Mouse (Mus musculus): Measurements from ENCODE around the gene Cd79a. TPM values are rescaled to one million over a fixed set of nuclear protein-coding genes. Genes with fewer than 3 reads are reported as not detected.

The Cd79a gene
- polyA plus RNA-seq, 1 experiment from 2014 or later: 2.7 TPM

DNA sequence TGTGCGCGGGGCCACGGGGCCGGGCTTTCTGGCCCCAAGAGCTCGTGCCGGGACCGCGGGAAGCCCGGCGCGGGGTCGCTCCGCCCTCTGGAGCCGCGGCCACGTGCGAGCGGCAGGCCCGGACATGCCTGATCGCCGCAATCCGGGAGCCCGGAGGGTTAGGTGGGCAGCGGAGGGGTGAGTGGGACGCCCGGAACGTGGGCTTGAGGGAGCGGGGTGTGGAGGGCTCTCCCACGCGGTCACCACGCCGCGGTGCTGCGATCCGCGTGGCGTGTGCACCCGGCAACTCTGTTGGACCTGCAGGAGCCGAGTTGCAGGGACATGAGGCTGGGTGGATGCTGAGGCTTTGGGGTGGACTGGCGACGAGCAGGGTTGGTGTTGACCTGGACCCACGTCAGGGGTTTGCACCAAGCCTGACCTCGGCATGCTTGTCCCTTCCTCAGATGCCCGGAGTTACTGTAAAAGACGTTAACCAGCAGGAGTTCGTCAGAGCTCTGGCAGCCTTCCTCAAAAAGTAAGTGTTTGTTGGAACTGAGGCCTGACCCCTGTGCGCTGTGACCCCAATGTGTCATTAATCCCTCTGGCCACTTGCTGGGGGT, 12.4 kb upstream of the Cd79a start:
- Histone ChIP-seq H3K4me1 (replicated peaks; ENCODE audit: insufficient read depth, low read length) (peaks cover 15% of the 10 kb centered on the region; the same call in 1 of the 2 replicates), H3K27ac (peak overlapping the region; percentile 89), H3K9ac (ENCODE audit: low read depth, low read length) (peak overlapping the region; percentile 100), H3K9me3 (replicated peaks; ENCODE audit: low read length) (no peaks in the 10 kb centered on the region), H3K27me3 (ENCODE audit: insufficient read depth, low read length) (no peaks in the 10 kb centered on the region), H3K4me3 (replicated peaks; ENCODE audit: low read depth, low read length) (peak overlapping the region; percentile 99), H3K4me2 (ENCODE audit: low read length) (peak overlapping the region; percentile 83), H3K36me3 (ENCODE audit: insufficient read depth, low read length) (peaks cover 28% of the 10 kb centered on the region; the same call in 1 of the 2 replicates)
- 0% methylated on average over 47 of the region's 47 CpGs for WGBS
- DNase-seq (ENCODE audit: low spot score) (peak; percentile 58), ATAC-seq (replicated peaks; ENCODE audit: low FRiP score, low read depth) (peak; percentile 2; the same call in 1 of the 2 replicates)
- no peak for TF ChIP-seq CTCF (IDR thresholded peaks at IDR 0.05; ENCODE audit: low read depth)

DNA sequence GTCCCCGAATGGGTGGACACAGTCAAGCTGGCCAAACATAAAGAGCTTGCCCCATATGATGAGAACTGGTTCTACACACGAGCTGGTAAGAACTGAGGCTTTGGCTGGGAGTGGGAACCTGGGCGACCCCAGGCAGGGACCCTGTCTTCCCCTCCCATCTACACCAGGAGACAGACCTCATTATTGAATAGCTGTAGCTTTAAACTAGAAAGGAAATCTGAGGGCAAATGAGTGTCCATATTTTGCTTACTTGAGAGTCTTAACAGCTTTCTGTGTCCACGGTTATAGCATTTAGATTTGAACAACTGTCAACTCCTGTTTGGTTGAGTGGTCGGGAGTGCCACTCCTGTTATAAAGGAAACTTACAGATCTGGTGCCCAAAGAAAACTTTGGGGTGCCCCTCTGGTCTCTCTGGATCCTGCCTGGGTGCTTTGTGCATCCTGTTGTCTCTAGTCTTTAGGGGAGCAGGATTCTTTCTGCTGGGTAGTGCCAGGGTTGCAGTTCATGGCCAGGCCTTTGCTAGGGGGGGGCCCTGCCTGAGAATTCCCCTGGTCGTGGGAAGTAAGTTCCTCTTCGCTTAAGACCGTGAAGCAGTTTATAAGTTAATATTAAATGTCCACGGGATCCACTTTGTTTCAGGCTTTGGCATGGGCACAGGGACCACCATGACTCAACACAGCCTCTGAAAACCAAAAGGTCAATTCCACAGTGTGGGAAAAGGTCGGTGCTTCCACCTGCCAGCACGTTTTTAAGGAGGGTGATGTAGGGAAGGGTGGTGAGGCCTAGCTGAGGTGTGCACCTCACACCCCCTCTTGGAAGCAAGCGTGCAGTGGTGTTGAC, 11.5 kb upstream of the Cd79a start:
- H3K4me1 ChIP-seq (replicated peaks; ENCODE audit: insufficient read depth, low read length): peaks cover 12% of the 10 kb centered on the region; the same call in 1 of the 2 replicates
- no peaks in the 10 kb centered on the region for H3K27me3 ChIP-seq (ENCODE audit: insufficient read depth, low read length)
- WGBS: 20% methylated on average over 12 of the region's 12 CpGs
- no peaks in the 10 kb centered on the region for H3K9me3 ChIP-seq (replicated peaks; ENCODE audit: low read length)
- peak overlapping the region; percentile 89 for H3K27ac ChIP-seq
- peak overlapping the region; percentile 100 for H3K9ac ChIP-seq (ENCODE audit: low read depth, low read length)
- DNase-seq (ENCODE audit: low spot score) (no peak), ATAC-seq (replicated peaks; ENCODE audit: low FRiP score, low read depth) (no peak)
- peak overlapping the region; percentile 99 for H3K4me3 ChIP-seq (replicated peaks; ENCODE audit: low read depth, low read length)
- peak overlapping the region; percentile 83 for H3K4me2 ChIP-seq (ENCODE audit: low read length)
- no peak for TF ChIP-seq CTCF (IDR thresholded peaks at IDR 0.05; ENCODE audit: low read depth)
- peaks cover 33% of the 10 kb centered on the region; the same call in 1 of the 2 replicates for H3K36me3 ChIP-seq (ENCODE audit: insufficient read depth, low read length)

DNA sequence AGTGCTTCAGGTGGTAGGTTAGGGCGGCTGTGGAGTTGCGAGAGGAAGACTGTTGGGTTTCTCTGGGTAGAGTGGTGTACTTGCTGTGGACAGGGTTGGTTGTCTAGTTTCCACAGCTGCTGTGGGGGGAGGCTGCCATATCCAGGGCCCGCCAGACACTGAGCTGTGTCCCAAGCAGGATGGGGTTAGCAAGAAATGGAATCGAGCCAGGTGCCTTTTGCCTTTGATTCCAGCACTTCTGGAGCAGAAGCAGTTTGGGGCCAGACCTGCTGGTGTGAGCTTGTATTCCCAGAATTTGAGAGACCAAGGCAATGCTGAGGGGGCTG, 10.9 kb upstream of the Cd79a start:
- no peak for TF ChIP-seq CTCF (IDR thresholded peaks at IDR 0.05; ENCODE audit: low read depth)
- WGBS: 37% methylated on average over 4 of the region's 4 CpGs
- Histone ChIP-seq H3K4me3 (replicated peaks; ENCODE audit: low read depth, low read length) (peak overlapping the region; percentile 99), H3K36me3 (ENCODE audit: insufficient read depth, low read length) (peaks cover 33% of the 10 kb centered on the region; the same call in 1 of the 2 replicates), H3K4me2 (ENCODE audit: low read length) (peak overlapping the region; percentile 83), H3K27me3 (ENCODE audit: insufficient read depth, low read length) (no peaks in the 10 kb centered on the region), H3K27ac (no peak overlapping the region; the same call in none of the 2 replicates), H3K4me1 (replicated peaks; ENCODE audit: insufficient read depth, low read length) (peaks cover 12% of the 10 kb centered on the region; the same call in 1 of the 2 replicates), H3K9me3 (replicated peaks; ENCODE audit: low read length) (no peaks in the 10 kb centered on the region), H3K9ac (ENCODE audit: low read depth, low read length) (peak overlapping the region; percentile 100; the same call in 1 of the 2 replicates)
- no peak for ATAC-seq (replicated peaks; ENCODE audit: low FRiP score, low read depth)
- peak; percentile 4 for DNase-seq (ENCODE audit: low spot score)

DNA sequence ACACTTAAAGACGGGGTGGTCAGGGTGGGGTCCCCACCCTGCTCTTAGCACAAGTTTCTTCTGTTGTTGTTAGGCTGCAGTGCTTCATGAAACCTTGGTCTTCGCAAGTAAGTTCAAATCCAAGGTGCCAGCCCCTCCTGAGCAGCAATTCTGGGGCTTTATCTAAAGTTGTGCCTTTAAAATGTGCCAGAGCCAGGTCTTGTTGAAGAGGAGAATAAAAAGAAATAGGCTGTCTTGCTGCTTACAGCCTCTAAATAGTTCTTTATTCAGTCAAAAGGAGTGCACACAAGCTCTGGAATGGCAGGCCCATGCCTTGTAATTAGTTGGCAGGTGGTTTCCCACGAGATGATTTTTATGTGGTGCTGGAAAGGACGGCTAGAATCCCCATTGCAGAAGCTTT, 10.1 kb upstream of the Cd79a start:
- no peaks in the 10 kb centered on the region for H3K27me3 ChIP-seq (ENCODE audit: insufficient read depth, low read length)
- no peak overlapping the region for H3K4me3 ChIP-seq (replicated peaks; ENCODE audit: low read depth, low read length)
- TF ChIP-seq CTCF (IDR thresholded peaks at IDR 0.05; ENCODE audit: low read depth): no peak
- peaks cover 12% of the 10 kb centered on the region; the same call in 1 of the 2 replicates for H3K4me1 ChIP-seq (replicated peaks; ENCODE audit: insufficient read depth, low read length)
- peak overlapping the region; percentile 100; the same call in 1 of the 2 replicates for H3K9ac ChIP-seq (ENCODE audit: low read depth, low read length)
- ATAC-seq (replicated peaks; ENCODE audit: low FRiP score, low read depth) (no peak), DNase-seq (ENCODE audit: low spot score) (no peak)
- H3K4me2 ChIP-seq (ENCODE audit: low read length): peak overlapping the region; percentile 83
- no peak overlapping the region for H3K27ac ChIP-seq
- no peaks in the 10 kb centered on the region for H3K9me3 ChIP-seq (replicated peaks; ENCODE audit: low read length)
- H3K36me3 ChIP-seq (ENCODE audit: insufficient read depth, low read length): peaks cover 33% of the 10 kb centered on the region; the same call in 1 of the 2 replicates
- WGBS: 58% methylated on average over 4 of the region's 4 CpGs

DNA sequence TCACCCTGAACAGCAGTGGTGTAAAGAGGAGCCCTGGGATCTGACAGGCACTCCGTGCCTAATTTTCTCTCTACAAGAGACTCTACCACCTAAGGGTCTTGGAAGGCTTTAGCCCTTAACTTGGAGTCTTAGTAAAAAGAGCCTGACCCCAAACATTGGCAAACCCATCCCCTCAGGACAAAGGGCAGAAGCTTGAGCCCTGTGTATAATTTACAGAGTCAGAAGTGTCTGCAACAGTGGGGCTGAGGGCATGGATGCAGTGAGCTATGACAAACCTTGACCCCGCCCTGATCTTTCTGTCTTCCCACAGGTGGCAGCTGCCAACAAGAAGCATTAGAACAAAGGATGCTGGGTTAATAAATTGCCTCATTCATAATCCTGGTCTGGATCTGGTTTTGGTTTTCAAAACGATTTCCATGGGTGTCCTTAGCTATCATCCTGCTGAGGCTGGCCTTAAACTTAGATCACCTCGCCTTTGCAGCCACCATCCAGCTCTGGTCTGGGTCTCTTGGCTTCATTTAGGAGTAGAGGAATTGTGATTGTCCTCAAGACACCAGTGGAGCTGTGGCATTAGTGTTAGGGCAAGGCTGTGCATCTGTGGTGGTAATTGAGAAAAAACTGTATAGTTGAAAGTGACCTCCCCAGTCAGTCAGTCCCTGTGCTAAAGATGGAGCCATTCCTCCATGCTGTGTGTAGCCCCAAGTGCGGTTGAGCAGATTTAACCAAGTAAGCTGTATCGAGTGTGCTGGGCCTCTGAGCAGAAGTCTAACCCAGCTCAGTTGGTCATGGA, 7.6 kb upstream of the Cd79a start:
- H3K4me1 ChIP-seq (replicated peaks; ENCODE audit: insufficient read depth, low read length): peaks cover 12% of the 10 kb centered on the region; the same call in 1 of the 2 replicates
- peak; percentile 68 for ATAC-seq (replicated peaks; ENCODE audit: low FRiP score, low read depth)

More for the DNA sequence above, 7.6 kb upstream of the Cd79a start:
- no peak overlapping the region for H3K9ac ChIP-seq (ENCODE audit: low read depth, low read length)
- no peak for TF ChIP-seq CTCF (IDR thresholded peaks at IDR 0.05; ENCODE audit: low read depth)
- H3K4me3 ChIP-seq (replicated peaks; ENCODE audit: low read depth, low read length): no peak overlapping the region
- peaks cover 33% of the 10 kb centered on the region; the same call in 1 of the 2 replicates for H3K36me3 ChIP-seq (ENCODE audit: insufficient read depth, low read length)
- 64% methylated on average over 6 of the region's 6 CpGs for WGBS
- no peaks in the 10 kb centered on the region for H3K9me3 ChIP-seq (replicated peaks; ENCODE audit: low read length)
- H3K27ac ChIP-seq: peak overlapping the region; percentile 55; the same call in 1 of the 2 replicates
- peak; percentile 47 for DNase-seq (ENCODE audit: low spot score)
- no peaks in the 10 kb centered on the region for H3K27me3 ChIP-seq (ENCODE audit: insufficient read depth, low read length)
- no peak overlapping the region for H3K4me2 ChIP-seq (ENCODE audit: low read length)

Data from kidney, postnatal 0 days (tissue).